Mouse (Mus musculus): ENCODE data around the gene Zc3hav1. TPM values are rescaled to one million over a fixed set of nuclear protein-coding genes. Genes with fewer than 3 reads are reported as not detected.

Zc3hav1 gene
- total RNA-seq, 2 experiments from 2014 or later, result 2.7 to 2.9 TPM

DNA sequence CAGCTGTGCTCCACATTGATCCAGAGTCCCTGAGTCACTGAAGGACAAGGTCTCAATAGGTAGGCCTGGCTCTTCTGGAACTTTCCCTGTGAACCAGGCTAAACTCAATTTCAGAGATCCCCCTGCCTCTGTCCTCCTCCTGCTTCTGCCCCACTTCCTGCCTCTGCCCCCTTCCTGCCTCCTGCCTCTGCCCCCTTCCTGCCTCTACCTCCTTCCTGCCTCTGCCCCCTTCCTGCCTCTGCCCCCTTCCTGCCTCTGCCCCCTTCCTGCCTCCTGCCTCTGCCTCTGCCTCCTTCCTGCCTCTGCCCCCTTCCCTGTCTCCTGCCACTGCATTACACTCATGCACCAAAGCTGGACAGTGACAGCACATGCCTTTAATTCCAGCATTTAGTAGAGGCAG lies 44.7 kb downstream of the Zc3hav1 start:
- intact Hi-C loops (cut with DNase I), result no loop called here

DNA sequence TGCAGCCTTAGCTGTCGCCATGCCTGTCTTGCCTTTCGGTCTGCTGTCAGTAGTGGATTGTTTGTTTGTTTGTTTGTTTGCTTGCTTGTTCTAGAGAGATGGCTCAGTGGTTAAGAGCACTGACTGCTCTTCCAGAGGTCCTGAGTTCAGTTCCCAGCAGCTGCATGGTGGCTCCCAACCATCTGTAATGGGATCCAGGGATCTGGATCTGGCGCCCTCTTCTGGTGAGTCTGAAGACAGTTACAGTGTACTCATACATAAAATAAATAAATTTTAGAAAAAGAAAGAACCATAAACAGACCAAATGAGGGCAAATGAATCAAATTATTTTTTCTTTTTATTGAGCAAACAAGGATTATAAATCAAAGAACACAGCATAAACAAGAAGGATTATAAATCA lies 49.4 kb downstream of the Zc3hav1 start:
- intact Hi-C loops (cut with DNase I), result no loop called here
- DNase-seq (ENCODE audit: low spot score in 2 of 2), result no peak

More for the DNA sequence above, 44.7 kb downstream of the Zc3hav1 start:
- DNase-seq (ENCODE audit: low spot score in 2 of 2), result no peak

DNA sequence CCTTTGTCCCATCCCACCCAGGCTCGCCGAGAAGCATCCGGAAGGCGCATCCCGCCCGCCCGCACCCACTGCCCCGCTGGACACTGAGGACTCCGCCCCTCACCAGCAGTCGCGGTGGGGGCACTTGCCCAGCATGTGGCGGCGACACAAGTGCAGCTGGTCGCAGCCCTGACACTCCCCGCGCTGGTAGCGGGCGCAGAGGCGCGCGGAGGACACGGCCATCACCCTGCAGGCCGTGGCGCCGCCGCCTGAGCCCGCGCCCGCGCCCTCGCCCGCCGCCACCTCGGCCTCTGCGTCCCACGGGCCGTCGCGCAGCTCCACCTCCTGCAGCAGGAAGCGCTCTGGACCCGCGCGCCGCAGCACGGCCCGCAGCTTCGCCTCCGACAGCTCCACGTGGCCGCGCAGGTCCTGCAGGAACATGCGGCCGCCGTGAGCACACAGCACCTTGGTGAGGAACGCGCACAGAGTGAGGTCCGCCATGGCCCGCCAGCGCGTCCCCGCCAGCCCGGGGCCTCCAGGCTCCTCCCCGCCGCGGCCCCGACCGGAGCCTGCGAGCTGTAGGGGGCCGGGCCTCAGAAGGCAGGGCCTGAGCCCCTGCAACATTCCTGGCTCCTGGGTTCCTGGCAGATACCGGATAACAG lies 55.5 kb downstream of the Zc3hav1 start, which contains the start of gene Zc3hav1l:
Zc3hav1l (minus strand) TSS at position 499 of the 641 bp plus-strand sequence.
- intact Hi-C loops (cut with DNase I), result no loop called here
- DNase-seq (ENCODE audit: low spot score in 2 of 2), result peak; percentile 26 to 64

DNA sequence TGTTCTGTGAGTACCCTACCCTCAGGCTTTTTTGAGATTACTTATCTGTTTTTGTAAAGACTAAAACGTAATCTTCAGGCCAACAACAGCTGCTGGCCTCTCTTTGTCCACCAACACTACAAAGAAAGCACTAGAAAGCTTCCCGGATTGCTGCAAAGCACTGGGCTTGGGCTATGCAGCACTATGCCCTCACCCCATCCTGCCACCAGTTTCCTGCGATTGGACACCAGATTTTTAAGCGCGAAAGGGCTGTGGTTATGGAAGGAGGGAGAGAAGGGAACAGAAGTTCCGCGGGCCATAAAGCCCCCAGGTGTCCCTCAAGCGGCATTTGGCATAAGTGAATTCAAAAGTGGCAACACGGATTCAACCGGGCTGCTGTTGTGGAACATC lies 56.2 kb downstream of the Zc3hav1 start:
- DNase-seq (ENCODE audit: low spot score in 2 of 2), result no peak
- intact Hi-C loops (cut with DNase I), result no loop called here

DNA sequence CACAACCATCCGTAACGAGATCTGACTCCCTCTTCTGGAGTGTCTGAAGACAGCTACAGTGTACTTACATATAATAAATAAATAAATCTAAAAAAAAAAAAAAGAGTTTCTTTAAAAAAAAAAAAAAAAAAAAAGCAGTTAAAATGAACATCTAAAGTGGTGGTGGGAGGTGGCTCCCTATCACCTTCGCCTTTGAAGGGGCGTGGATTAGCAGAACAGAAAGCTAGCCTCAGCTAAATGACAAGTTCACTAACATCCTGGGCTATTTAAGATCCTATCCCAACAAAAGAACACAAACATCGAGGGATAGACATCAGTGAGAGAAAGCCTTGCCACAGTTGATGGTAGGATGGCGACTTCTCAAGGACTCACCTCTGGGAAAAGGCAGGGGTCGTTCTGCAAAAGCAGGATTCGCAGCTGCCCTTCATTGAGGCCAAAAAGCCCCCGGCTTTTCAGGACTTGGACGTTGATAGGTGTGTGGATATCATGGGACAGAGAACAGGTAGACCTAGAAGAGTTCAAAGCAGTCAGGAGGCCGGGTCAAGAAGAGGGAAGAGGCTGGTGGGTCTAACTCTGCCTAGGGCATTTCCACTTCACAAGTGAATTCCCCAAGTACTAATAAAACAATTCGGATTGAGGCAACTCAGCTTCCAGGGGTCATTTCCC lies 56.7 kb downstream of the Zc3hav1 start:
- no peak for DNase-seq (ENCODE audit: low spot score in 2 of 2)

DNA sequence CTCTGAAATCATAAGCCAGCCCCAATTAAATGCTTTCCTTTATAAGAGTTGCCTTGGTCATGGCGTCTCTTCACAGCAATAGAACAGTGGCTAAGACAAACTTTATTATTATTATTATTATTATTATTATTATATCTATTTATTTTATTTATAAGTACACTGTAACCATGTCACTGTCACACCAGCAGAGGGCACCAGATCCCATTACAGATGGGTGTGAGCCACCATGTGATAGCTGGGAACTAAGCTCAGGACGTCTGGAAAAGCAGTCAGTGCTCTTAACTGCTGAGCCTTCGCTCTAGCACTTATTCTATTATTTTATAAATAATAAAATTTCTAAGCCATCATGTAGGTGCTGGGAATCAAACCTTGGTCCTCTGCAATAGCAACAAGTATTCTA lies 60.7 kb downstream of the Zc3hav1 start:
- no peak for DNase-seq (ENCODE audit: low spot score in 2 of 2)
- intact Hi-C loops (cut with DNase I), result no loop called here

More for the DNA sequence above, 56.7 kb downstream of the Zc3hav1 start:
- intact Hi-C loops (cut with DNase I), result no loop called here

DNA sequence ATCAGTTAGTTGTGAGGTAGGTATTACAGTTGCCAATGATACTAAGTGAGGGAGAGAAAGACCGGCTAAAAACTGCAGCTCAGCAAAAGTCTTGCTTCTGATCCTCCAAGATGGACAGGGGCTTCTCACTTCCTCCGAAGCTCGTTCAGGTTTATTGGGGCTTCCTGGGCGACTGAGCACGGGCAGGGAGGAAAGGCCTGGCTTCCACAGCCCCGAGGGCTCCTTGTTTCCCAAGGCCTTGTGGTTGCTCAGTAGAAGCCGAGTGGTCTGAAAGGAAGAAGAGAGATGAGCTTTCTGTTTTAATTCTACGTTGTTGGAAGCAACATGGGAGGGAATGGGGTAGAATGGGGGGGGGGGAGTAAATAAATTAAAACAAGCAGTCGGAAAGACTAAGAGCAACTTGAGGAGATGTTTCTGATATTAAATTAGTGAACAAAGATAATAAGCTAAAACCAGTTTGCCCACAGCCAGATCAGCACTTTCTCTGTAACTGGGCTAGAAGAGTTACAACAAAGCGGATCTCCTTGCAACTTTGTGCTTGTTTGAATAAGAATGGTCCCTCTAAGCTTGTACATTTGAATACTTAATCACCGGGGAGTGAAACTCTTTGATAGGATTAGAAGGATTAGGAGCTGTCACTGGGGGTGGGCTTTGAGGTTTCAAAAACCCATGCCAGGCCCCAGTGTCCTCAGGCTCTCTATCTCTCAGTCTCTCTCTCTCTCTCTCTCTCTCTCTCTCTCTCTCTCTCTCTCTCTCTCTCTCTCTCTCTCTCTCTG lies 61.3 kb downstream of the Zc3hav1 start:
- intact Hi-C loops (cut with DNase I), result no loop called here
- DNase-seq (ENCODE audit: low spot score in 2 of 2), result no peak

DNA sequence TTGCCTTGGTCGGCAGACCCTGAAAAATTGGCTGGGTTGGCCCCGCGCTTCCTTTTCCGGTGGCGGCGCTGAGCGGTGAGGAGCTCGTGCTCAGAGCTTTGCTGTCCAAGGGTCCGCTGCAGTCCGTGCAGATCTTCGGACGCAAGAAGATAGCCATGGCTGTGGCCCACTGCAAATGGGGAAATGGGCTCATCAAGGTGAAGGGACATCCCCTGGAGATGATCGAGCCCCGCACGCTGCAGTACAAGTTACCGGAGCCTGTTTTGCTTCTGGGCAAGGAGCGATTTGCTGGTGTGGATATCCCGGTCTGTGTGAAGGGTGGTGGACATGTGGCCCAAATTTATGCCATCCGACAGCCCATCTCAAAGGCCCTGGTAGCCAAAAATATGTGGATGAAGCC lies 70.0 kb downstream of the Zc3hav1 start:
- intact Hi-C loops (cut with DNase I), result no loop called here

DNA sequence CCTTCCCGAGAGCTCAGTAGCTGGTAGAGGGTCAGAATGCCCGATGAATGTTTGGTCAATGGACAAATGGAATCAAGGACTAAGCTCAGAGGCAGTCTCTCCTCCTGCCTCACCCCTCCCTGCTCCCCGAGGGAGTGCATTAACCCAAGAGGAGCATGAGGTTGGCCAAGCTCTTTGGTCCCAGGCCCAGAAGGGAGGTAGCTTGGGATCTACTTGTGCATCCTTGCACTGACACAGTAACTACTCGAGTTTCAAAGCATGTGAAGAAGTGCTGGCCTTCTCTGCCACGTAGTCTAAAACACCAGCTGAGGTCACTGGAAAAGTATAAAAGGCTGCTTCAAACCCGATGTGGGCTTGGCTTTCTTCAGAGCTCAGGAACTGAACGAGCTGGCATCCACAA lies 89.9 kb downstream of the Zc3hav1 start:
- intact Hi-C loops (cut with DNase I), result no loop called here
- no peak for DNase-seq (ENCODE audit: low spot score in 2 of 2)

More for the DNA sequence above, 70.0 kb downstream of the Zc3hav1 start:
- no peak for DNase-seq (ENCODE audit: low spot score in 2 of 2)

DNA sequence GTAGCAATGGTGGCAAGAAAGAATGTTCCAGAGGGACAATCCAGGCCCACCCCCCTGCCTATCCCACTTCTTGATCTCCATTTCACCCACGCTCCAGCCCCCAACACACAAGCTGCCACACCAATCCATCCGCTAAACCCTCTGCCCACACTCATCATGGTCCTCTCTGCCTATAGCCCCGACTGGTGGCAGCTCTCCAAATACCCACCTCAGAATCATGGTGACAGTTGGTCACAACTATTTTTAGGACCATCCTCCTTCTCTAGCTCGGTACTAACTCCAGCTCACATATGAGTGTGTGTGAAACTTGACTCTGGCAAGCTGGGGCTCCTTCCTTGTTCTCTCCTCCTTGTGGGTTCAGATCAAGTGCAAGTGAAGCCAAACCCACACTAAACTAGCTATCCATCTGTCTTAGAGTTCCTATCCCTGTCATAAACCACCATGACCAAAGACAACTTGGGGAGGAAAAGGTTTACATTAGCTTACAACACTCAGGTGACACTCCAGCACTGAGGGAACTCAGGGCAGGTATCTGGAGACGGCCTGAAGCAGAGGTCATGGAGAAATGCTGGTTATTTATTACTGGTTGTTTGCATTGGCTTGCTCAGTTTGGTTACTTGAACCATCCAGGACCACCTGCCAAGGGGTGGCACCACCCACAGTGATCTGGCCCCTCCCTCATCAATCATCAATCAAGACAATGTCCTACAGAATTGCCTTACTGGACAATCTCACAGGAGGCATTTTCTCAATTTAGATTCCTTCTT lies 90.8 kb downstream of the Zc3hav1 start:
- intact Hi-C loops (cut with DNase I), result no loop called here
- DNase-seq (ENCODE audit: low spot score in 2 of 2), result peak; percentile 54 to 84

DNA sequence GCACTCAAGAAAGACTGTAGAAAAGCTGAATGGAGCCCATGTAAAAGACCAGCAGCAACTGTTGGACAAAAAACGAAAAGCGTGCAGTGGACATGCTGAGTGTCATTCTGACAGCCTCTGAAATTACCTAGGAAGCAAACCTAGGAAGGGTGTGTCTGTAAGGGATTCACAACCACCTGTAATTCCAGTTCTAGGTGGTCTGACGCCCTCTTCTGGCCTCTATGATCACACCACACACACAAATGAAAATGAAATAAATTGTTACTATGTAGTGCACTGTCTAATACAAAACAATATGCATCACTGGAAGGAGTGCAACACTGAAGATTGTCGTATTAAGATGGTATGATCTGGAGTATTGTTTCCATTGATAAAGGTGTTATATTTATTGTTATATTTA lies 92.5 kb downstream of the Zc3hav1 start:
- intact Hi-C loops (cut with DNase I), result no loop called here
- no peak for DNase-seq (ENCODE audit: low spot score in 2 of 2)

DNA sequence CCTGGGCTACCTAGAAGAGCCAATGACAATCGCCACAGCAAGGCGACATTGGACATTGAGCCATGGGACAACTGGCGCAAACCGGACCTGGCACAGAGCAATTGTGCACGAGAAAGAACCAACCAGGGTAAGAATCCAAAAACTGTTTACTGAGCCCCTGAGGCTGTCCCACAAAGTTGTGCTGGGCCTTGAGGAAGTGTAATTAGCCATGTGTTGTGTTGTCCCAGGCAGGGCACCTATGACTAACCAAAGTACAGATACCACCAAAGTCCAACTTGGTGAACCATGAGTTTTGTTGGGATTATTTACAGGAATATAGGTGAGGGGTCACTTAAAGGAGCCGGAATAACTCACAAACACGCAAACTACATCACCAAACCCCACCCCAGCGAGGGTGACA lies 96.9 kb downstream of the Zc3hav1 start:
- DNase-seq (ENCODE audit: low spot score in 2 of 2), result no peak
- intact Hi-C loops (cut with DNase I), result no loop called here

DNA sequence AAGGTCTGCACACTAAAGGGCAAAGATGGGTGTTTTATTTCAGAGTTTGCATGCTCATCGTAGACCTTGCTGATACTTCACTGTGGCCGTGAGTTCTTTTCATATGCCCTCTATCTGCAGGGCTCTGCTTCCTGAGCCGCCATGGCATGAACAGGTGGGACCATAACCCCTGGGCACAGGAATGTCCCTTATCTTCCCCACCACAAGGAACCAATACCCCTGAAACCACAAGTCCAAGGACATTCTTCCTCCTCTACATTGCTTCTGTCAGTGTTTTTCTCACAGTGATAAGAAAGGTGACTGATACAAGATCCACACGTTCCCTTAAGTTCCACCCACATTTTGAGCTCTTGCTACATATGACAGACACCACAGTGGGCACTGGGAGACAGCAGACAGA lies 97.6 kb downstream of the Zc3hav1 start:
- intact Hi-C loops (cut with DNase I), result no loop called here
- DNase-seq (ENCODE audit: low spot score in 2 of 2), result no peak

DNA sequence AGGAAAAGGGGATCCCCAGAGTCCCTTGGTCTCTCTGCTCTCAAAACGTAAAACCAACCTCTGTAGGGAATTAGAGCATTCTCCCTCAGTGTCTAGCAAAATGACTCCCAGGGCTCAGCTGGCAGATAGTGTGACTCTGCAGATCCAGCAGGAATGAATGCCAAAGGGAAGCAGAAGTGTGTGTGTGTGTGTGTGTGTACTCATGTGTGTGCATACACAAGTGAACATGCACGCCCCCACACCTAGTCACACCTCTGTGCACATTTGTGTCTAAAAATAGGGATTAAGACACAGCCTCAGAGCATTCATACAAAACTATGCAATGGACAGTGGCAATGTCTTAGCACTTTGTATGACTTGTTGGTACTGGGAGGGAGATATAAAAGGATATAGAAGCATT lies 98.6 kb downstream of the Zc3hav1 start:
- intact Hi-C loops (cut with DNase I), result no loop called here
- peak in 1 of 2 experiments; percentile 64 for DNase-seq (ENCODE audit: low spot score in 2 of 2)

Other genes with a start within 250 kb of the Zc3hav1 start
- not detected for gene Tmem213, start 245.3 kb downstream of the Zc3hav1 start, total RNA-seq (2021)
- 1 to 10 TPM; 5.1 to 6.0 TPM for gene Atp6v0a4, start 230.0 kb downstream of the Zc3hav1 start, total RNA-seq (2021)
- 10 to 100 TPM; 35.3 to 39.1 TPM for gene D630045J12Rik, start 100.6 kb downstream of the Zc3hav1 start, total RNA-seq (2021)
- 1 to 10 TPM; 2.4 to 2.6 TPM for gene Zc3hav1l, start 55.3 kb downstream of the Zc3hav1 start, total RNA-seq (2021)
- gene Ttc26, start 26.9 kb upstream of the Zc3hav1 start, total RNA-seq (2021), result 10 to 100 TPM in 1 of 2 experiments, 1 to 10 TPM in 1; 8.6 to 10.6 TPM
- gene Ubn2, start 79.3 kb upstream of the Zc3hav1 start, total RNA-seq (2021), result 10 to 100 TPM; 37.4 to 40.9 TPM
- 10 to 100 TPM; 51.9 to 54.4 TPM for gene Fmc1, start 178.9 kb upstream of the Zc3hav1 start, total RNA-seq (2021)
- gene Luc7l2, start 196.7 kb upstream of the Zc3hav1 start, total RNA-seq (2021), result 100 to 1,000 TPM; 152 to 154 TPM

Data from left cerebral cortex, postnatal 14 days (tissue).